Mouse (Mus musculus): Measurements from ENCODE around the gene Kcnn1. TPM values are rescaled to one million over a fixed set of nuclear protein-coding genes. Genes with fewer than 3 reads are reported as not detected.

Kcnn1 gene
- polyA plus RNA-seq, 1 experiment from 2014 or later, result 1.4 TPM

GRCm38 (mm10) chr8:70884683-70885082 lies 21.6 kb upstream of the Kcnn1 start:
- H3K9me3 ChIP-seq (replicated peaks; ENCODE audit: control insufficient read depth, low read length), result no peaks in the 10 kb centered on the region
- H3K4me1 ChIP-seq (ENCODE audit: control insufficient read depth, insufficient read depth, low read length), result no peaks in the 10 kb centered on the region
- no peak overlapping the region for H3K9ac ChIP-seq (ENCODE audit: low read length)
- 80% methylated on average over 10 of the region's 10 CpGs for WGBS
- H3K27ac ChIP-seq (ENCODE audit: low read length), result no peak overlapping the region
- no peaks in the 10 kb centered on the region for H3K27me3 ChIP-seq (ENCODE audit: control insufficient read depth, insufficient read depth, low read length)
- H3K4me3 ChIP-seq (replicated peaks; ENCODE audit: low read length), result no peak overlapping the region
- ATAC-seq (ENCODE audit: insufficient read depth, low FRiP score), result no peak
- H3K36me3 ChIP-seq (ENCODE audit: control insufficient read depth, insufficient read depth, low read length), result no peaks in the 10 kb centered on the region
- H3K4me2 ChIP-seq (ENCODE audit: low read depth, low read length), result no peak overlapping the region

- H3K36me3 ChIP-seq (ENCODE audit: control insufficient read depth, insufficient read depth, low read length), result no peaks in the 10 kb centered on the region
- H3K27ac ChIP-seq (ENCODE audit: low read length), result no peak overlapping the region
- H3K9me3 ChIP-seq (replicated peaks; ENCODE audit: control insufficient read depth, low read length), result no peaks in the 10 kb centered on the region
- ATAC-seq (ENCODE audit: insufficient read depth, low FRiP score), result no peak
- H3K4me2 ChIP-seq (ENCODE audit: low read depth, low read length), result no peak overlapping the region
- H3K4me3 ChIP-seq (replicated peaks; ENCODE audit: low read length), result no peak overlapping the region
- H3K4me1 ChIP-seq (ENCODE audit: control insufficient read depth, insufficient read depth, low read length), result no peaks in the 10 kb centered on the region
- H3K9ac ChIP-seq (ENCODE audit: low read length), result no peak overlapping the region
- 81% methylated on average over 4 of the region's 4 CpGs for WGBS
- no peaks in the 10 kb centered on the region for H3K27me3 ChIP-seq (ENCODE audit: control insufficient read depth, insufficient read depth, low read length)
Observed at GRCm38 (mm10) chr8:70884186-70884585, 21.1 kb upstream of the Kcnn1 start.

GRCm38 (mm10) chr8:70880546-70880945 lies 17.5 kb upstream of the Kcnn1 start:
- Histone ChIP-seq H3K27me3 (ENCODE audit: control insufficient read depth, insufficient read depth, low read length) (no peaks in the 10 kb centered on the region), H3K4me3 (replicated peaks; ENCODE audit: low read length) (no peak overlapping the region), H3K9ac (ENCODE audit: low read length) (no peak overlapping the region), H3K9me3 (replicated peaks; ENCODE audit: control insufficient read depth, low read length) (no peaks in the 10 kb centered on the region), H3K27ac (ENCODE audit: low read length) (no peak overlapping the region), H3K4me1 (ENCODE audit: control insufficient read depth, insufficient read depth, low read length) (no peaks in the 10 kb centered on the region), H3K4me2 (ENCODE audit: low read depth, low read length) (no peak overlapping the region), H3K36me3 (ENCODE audit: control insufficient read depth, insufficient read depth, low read length) (no peaks in the 10 kb centered on the region)
- WGBS, result 22% methylated on average over 11 of the region's 11 CpGs
- ATAC-seq (ENCODE audit: insufficient read depth, low FRiP score), result peak; percentile 38; the same call in 1 of the 2 replicates

GRCm38 (mm10) chr8:70880126-70880525 lies 17.1 kb upstream of the Kcnn1 start:
- Histone ChIP-seq H3K27ac (ENCODE audit: low read length) (no peak overlapping the region), H3K4me3 (replicated peaks; ENCODE audit: low read length) (no peak overlapping the region), H3K4me1 (ENCODE audit: control insufficient read depth, insufficient read depth, low read length) (no peaks in the 10 kb centered on the region), H3K27me3 (ENCODE audit: control insufficient read depth, insufficient read depth, low read length) (no peaks in the 10 kb centered on the region), H3K4me2 (ENCODE audit: low read depth, low read length) (no peak overlapping the region), H3K9ac (ENCODE audit: low read length) (no peak overlapping the region), H3K36me3 (ENCODE audit: control insufficient read depth, insufficient read depth, low read length) (no peaks in the 10 kb centered on the region), H3K9me3 (replicated peaks; ENCODE audit: control insufficient read depth, low read length) (no peaks in the 10 kb centered on the region)
- WGBS, result 9% methylated on average over 4 of the region's 4 CpGs
- no peak for ATAC-seq (ENCODE audit: insufficient read depth, low FRiP score)

GRCm38 (mm10) chr8:70879500-70879899 lies 16.4 kb upstream of the Kcnn1 start:
- WGBS, result 58% methylated on average over 4 of the region's 4 CpGs
- H3K4me1 ChIP-seq (ENCODE audit: control insufficient read depth, insufficient read depth, low read length), result no peaks in the 10 kb centered on the region
- no peak overlapping the region for H3K4me2 ChIP-seq (ENCODE audit: low read depth, low read length)
- H3K9me3 ChIP-seq (replicated peaks; ENCODE audit: control insufficient read depth, low read length), result no peaks in the 10 kb centered on the region
- H3K9ac ChIP-seq (ENCODE audit: low read length), result no peak overlapping the region
- no peak for ATAC-seq (ENCODE audit: insufficient read depth, low FRiP score)
- H3K36me3 ChIP-seq (ENCODE audit: control insufficient read depth, insufficient read depth, low read length), result no peaks in the 10 kb centered on the region
- no peak overlapping the region for H3K27ac ChIP-seq (ENCODE audit: low read length)
- H3K27me3 ChIP-seq (ENCODE audit: control insufficient read depth, insufficient read depth, low read length), result no peaks in the 10 kb centered on the region
- H3K4me3 ChIP-seq (replicated peaks; ENCODE audit: low read length), result no peak overlapping the region

- 46% methylated on average over 2 of the region's 2 CpGs for WGBS
- Histone ChIP-seq H3K4me2 (ENCODE audit: low read depth, low read length) (no peak overlapping the region), H3K9ac (ENCODE audit: low read length) (no peak overlapping the region), H3K36me3 (ENCODE audit: control insufficient read depth, insufficient read depth, low read length) (no peaks in the 10 kb centered on the region), H3K27ac (ENCODE audit: low read length) (0 out of 2 replicates have a peak overlapping the region, but pooled peaks have one; percentile 5), H3K9me3 (replicated peaks; ENCODE audit: control insufficient read depth, low read length) (no peaks in the 10 kb centered on the region), H3K27me3 (ENCODE audit: control insufficient read depth, insufficient read depth, low read length) (no peaks in the 10 kb centered on the region), H3K4me3 (replicated peaks; ENCODE audit: low read length) (no peak overlapping the region), H3K4me1 (ENCODE audit: control insufficient read depth, insufficient read depth, low read length) (no peaks in the 10 kb centered on the region)
- peak; percentile 12; the same call in 1 of the 2 replicates for ATAC-seq (ENCODE audit: insufficient read depth, low FRiP score)
Observed at GRCm38 (mm10) chr8:70878178-70878577, 15.1 kb upstream of the Kcnn1 start.

- Histone ChIP-seq H3K4me2 (ENCODE audit: low read depth, low read length) (no peak overlapping the region), H3K36me3 (ENCODE audit: control insufficient read depth, insufficient read depth, low read length) (no peaks in the 10 kb centered on the region), H3K27ac (ENCODE audit: low read length) (no peak overlapping the region), H3K9me3 (replicated peaks; ENCODE audit: control insufficient read depth, low read length) (no peaks in the 10 kb centered on the region), H3K27me3 (ENCODE audit: control insufficient read depth, insufficient read depth, low read length) (no peaks in the 10 kb centered on the region), H3K4me3 (replicated peaks; ENCODE audit: low read length) (no peak overlapping the region), H3K9ac (ENCODE audit: low read length) (no peak overlapping the region), H3K4me1 (ENCODE audit: control insufficient read depth, insufficient read depth, low read length) (peaks cover 2% of the 10 kb centered on the region; the same call in 1 of the 2 replicates)
- 47% methylated on average over 4 of the region's 4 CpGs for WGBS
- ATAC-seq (ENCODE audit: insufficient read depth, low FRiP score), result no peak
Observed at GRCm38 (mm10) chr8:70876382-70876781, 13.3 kb upstream of the Kcnn1 start.

- Histone ChIP-seq H3K4me3 (replicated peaks; ENCODE audit: low read length) (no peak overlapping the region), H3K27ac (ENCODE audit: low read length) (no peak overlapping the region), H3K9ac (ENCODE audit: low read length) (no peak overlapping the region), H3K27me3 (ENCODE audit: control insufficient read depth, insufficient read depth, low read length) (no peaks in the 10 kb centered on the region), H3K9me3 (replicated peaks; ENCODE audit: control insufficient read depth, low read length) (no peaks in the 10 kb centered on the region), H3K4me1 (ENCODE audit: control insufficient read depth, insufficient read depth, low read length) (peaks cover 6% of the 10 kb centered on the region), H3K4me2 (ENCODE audit: low read depth, low read length) (no peak overlapping the region), H3K36me3 (ENCODE audit: control insufficient read depth, insufficient read depth, low read length) (no peaks in the 10 kb centered on the region)
- WGBS, result 91% methylated on average over 13 of the region's 13 CpGs
- ATAC-seq (ENCODE audit: insufficient read depth, low FRiP score), result no peak
Observed at GRCm38 (mm10) chr8:70874441-70874840, 11.4 kb upstream of the Kcnn1 start.

GRCm38 (mm10) chr8:70873364-70873985 lies 10.4 kb upstream of the Kcnn1 start, which contains the start of gene Ccdc124:
Gene Ccdc124 (minus strand): TSS chr8:70873935.
- ATAC-seq (ENCODE audit: insufficient read depth, low FRiP score), result peak; percentile 87
- Histone ChIP-seq H3K4me2 (ENCODE audit: low read depth, low read length) (peak within 1 kb of the TSS; percentile 78), H3K27ac (ENCODE audit: low read length) (peak within 1 kb of the TSS; percentile 78), H3K4me3 (replicated peaks; ENCODE audit: low read length) (peak within 1 kb of the TSS; percentile 80), H3K4me1 (ENCODE audit: control insufficient read depth, insufficient read depth, low read length) (peaks cover 15% of the 10 kb centered on the region), H3K9ac (ENCODE audit: low read length) (peak within 1 kb of the TSS; percentile 83), H3K36me3 (ENCODE audit: control insufficient read depth, insufficient read depth, low read length) (no peaks in the 10 kb centered on the region), H3K27me3 (ENCODE audit: control insufficient read depth, insufficient read depth, low read length) (no peaks in the 10 kb centered on the region), H3K9me3 (replicated peaks; ENCODE audit: control insufficient read depth, low read length) (no peaks in the 10 kb centered on the region)
- WGBS, result under 1% methylated on average over 46 of the region's 46 CpGs

Measured in stomach, embryonic 16.5 days (tissue).